Mouse (Mus musculus) embryo, embryonic 11.5 days (tissue): ENCODE measurements around the gene Abcc1.

Experiments
- DNase-seq: peaks from one replicate; pipeline ENCODE4 v3.0.0-alpha.2; 2012; ENCODE audit warnings: low read depth, low spot score

Gene Abcc1

GRCm38 (mm10) chr16:14376352-14376751, 15.0 kb downstream of the Abcc1 start:
- no peak for DNase-seq

GRCm38 (mm10) chr16:14377321-14377720, 16.0 kb downstream of the Abcc1 start:
- DNase-seq = no peak

- DNase-seq = no peak
Measured at GRCm38 (mm10) chr16:14378654-14379053, 17.3 kb downstream of the Abcc1 start.

- no peak for DNase-seq
Measured at GRCm38 (mm10) chr16:14379888-14380287, 18.5 kb downstream of the Abcc1 start.

GRCm38 (mm10) chr16:14381061-14381665, 19.8 kb downstream of the Abcc1 start:
- no peak for DNase-seq

GRCm38 (mm10) chr16:14399303-14399702, 37.9 kb downstream of the Abcc1 start:
- no peak for DNase-seq

- DNase-seq = no peak
Measured at GRCm38 (mm10) chr16:14403507-14403906, 42.1 kb downstream of the Abcc1 start.

GRCm38 (mm10) chr16:14405636-14406035, 44.3 kb downstream of the Abcc1 start:
- no peak for DNase-seq

- no peak for DNase-seq
Measured at GRCm38 (mm10) chr16:14409124-14409523, 47.8 kb downstream of the Abcc1 start.

GRCm38 (mm10) chr16:14409776-14410175, 48.4 kb downstream of the Abcc1 start:
- no peak for DNase-seq

- no peak for DNase-seq
Measured at GRCm38 (mm10) chr16:14410611-14411010, 49.3 kb downstream of the Abcc1 start.

GRCm38 (mm10) chr16:14411156-14411555, 49.8 kb downstream of the Abcc1 start:
- no peak for DNase-seq

- no peak for DNase-seq
Measured at GRCm38 (mm10) chr16:14412551-14412950, 51.2 kb downstream of the Abcc1 start.

- DNase-seq = no peak
Measured at GRCm38 (mm10) chr16:14415206-14415605, 53.8 kb downstream of the Abcc1 start.

GRCm38 (mm10) chr16:14416957-14417618, 55.7 kb downstream of the Abcc1 start:
- no peak for DNase-seq

- DNase-seq = no peak
Measured at GRCm38 (mm10) chr16:14420496-14421132, 59.3 kb downstream of the Abcc1 start.

GRCm38 (mm10) chr16:14422081-14422480, 60.7 kb downstream of the Abcc1 start:
- DNase-seq = no peak

GRCm38 (mm10) chr16:14429371-14429770, 68.0 kb downstream of the Abcc1 start:
- DNase-seq = no peak

GRCm38 (mm10) chr16:14432996-14433395, 71.6 kb downstream of the Abcc1 start:
- no peak for DNase-seq

GRCm38 (mm10) chr16:14435526-14435925, 74.2 kb downstream of the Abcc1 start:
- no peak for DNase-seq

GRCm38 (mm10) chr16:14437446-14437982, 76.2 kb downstream of the Abcc1 start:
- DNase-seq = no peak

- no peak for DNase-seq
Measured at GRCm38 (mm10) chr16:14438561-14438960, 77.2 kb downstream of the Abcc1 start.

GRCm38 (mm10) chr16:14439081-14439480, 77.7 kb downstream of the Abcc1 start:
- no peak for DNase-seq
